Mouse (Mus musculus): ENCODE measurements around the gene Atn1. TPM values are rescaled to one million over a fixed set of nuclear protein-coding genes. Genes with fewer than 3 reads are reported as not detected.

Atn1 gene
- polyA plus RNA-seq, 1 experiment from 2014 or later, result 9.3 TPM

DNA sequence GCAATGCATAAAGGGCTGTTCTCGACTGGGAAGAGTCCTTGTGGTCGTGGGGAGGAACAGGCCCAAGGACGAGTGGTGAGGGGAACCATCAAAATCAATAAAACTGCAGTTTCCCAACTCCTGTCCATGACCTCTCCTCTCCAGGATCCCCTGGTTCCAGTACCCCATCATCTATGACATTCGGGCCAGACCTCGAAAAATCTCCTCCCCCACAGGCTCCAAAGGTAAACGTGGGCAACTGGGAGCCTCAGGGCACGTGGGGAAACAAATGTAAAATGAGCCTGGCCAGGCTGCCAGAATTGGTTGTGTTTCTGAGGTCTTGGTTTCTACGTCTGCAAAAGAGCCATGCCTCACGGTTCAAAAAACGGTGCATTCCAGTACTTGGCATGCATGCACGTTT, 43.4 kb downstream of the Atn1 start:
- Histone ChIP-seq H3K9me3 (ENCODE audit: control insufficient read depth, low read length) (no peaks in the 10 kb centered on the region), H3K36me3 (ENCODE audit: control insufficient read depth, insufficient read depth, low read length) (peaks cover 66% of the 10 kb centered on the region), H3K27ac (replicated peaks in 1 of 2; ENCODE audit: control insufficient read depth in 1 of 2, insufficient read depth in 1 of 2, low read depth in 2 of 2, low read length in 2 of 2) (peak overlapping the region; percentile 69 to 88), H3K27me3 (ENCODE audit: control insufficient read depth, insufficient read depth, low read length) (no peaks in the 10 kb centered on the region), H3K4me1 (ENCODE audit: control insufficient read depth in 2 of 2, insufficient read depth in 2 of 2, low read length in 2 of 2) (peaks cover 9 to 29% of the 10 kb centered on the region in 2 experiments), H3K4me3 (ENCODE audit: control insufficient read depth in 1 of 2, insufficient read depth in 1 of 2, low read depth in 1 of 2, low read length in 2 of 2) (peak overlapping the region; percentile 63 to 85), H3K4me2 (ENCODE audit: low read length) (peak overlapping the region; percentile 96), H3K9ac (ENCODE audit: low read length) (peak overlapping the region; percentile 97)
- 14% methylated on average over 11 of the region's 11 CpGs for WGBS
- ATAC-seq (ENCODE audit: insufficient number of reproducible peaks, insufficient read depth, low FRiP score, low read depth), result no peak

DNA sequence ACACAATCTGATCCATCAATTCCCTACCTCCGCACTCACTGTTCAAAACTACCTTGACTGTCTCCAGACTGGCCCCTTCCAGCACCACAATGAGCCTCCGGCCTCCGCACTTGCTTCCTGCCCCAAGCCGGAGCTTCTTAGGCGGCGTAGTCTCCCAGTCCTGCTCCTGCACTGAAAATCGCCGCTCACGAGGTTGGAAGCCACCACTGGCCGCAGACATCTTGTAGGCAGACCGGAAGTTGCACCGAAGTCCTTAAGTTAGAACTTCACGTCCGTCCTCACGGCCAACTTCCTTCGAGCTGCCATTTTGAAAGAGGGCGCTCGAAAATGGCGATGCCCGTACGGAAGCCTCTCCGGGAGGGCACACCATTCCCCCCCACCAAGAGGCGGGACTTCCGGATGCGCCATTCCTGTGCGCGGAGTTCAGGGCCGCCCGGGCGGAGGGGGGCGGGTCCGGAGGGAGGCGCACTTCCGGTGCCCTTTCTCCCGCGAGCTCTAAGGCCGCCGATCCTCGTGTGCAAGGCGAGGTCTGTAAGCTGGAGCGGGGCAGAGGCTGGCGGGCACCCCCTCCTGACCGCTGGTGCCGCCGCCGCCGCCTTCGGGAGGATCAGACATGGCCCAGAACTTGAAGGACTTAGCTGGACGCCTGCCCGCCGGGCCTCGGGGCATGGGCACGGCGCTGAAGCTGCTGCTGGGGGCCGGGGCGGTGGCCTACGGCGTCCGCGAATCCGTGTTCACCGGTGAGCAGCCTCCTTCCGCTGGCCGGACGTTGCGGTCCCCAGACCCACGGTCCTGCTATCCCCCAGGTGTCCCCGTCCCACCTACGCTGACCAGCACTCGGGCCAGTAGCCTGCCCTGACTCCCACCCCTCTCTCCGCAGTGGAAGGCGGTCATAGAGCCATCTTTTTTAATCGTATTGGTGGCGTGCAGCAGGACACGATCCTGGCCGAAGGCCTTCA, 44.2 kb downstream of the Atn1 start, which contains the start of the genes Emg1 and Phb2:
TSS of gene Emg1 (minus strand) at position 355 of the 959 bp plus-strand sequence.
TSS of gene Phb2 (plus strand) at position 513 of the 959 bp plus-strand sequence.
- Histone ChIP-seq H3K27me3 (ENCODE audit: control insufficient read depth, insufficient read depth, low read length) (no peaks in the 10 kb centered on the region), H3K36me3 (ENCODE audit: control insufficient read depth, insufficient read depth, low read length) (peaks cover 68% of the 10 kb centered on the region), H3K27ac (replicated peaks in 1 of 2; ENCODE audit: control insufficient read depth in 1 of 2, insufficient read depth in 1 of 2, low read depth in 2 of 2, low read length in 2 of 2) (peak within 1 kb of the TSS; percentile 88 to 89), H3K4me2 (ENCODE audit: low read length) (peak within 1 kb of the TSS; percentile 96), H3K9me3 (ENCODE audit: control insufficient read depth, low read length) (no peaks in the 10 kb centered on the region), H3K9ac (ENCODE audit: low read length) (peak within 1 kb of the TSS; percentile 97), H3K4me1 (ENCODE audit: control insufficient read depth in 2 of 2, insufficient read depth in 2 of 2, low read length in 2 of 2) (peaks cover 9 to 29% of the 10 kb centered on the region in 2 experiments), H3K4me3 (ENCODE audit: control insufficient read depth in 1 of 2, insufficient read depth in 1 of 2, low read depth in 1 of 2, low read length in 2 of 2) (peak within 1 kb of the TSS; percentile 63 to 97)
- ATAC-seq (ENCODE audit: insufficient number of reproducible peaks, insufficient read depth, low FRiP score, low read depth), result peak; percentile 97
- WGBS, result under 1% methylated on average over 71 of the region's 76 CpGs

DNA sequence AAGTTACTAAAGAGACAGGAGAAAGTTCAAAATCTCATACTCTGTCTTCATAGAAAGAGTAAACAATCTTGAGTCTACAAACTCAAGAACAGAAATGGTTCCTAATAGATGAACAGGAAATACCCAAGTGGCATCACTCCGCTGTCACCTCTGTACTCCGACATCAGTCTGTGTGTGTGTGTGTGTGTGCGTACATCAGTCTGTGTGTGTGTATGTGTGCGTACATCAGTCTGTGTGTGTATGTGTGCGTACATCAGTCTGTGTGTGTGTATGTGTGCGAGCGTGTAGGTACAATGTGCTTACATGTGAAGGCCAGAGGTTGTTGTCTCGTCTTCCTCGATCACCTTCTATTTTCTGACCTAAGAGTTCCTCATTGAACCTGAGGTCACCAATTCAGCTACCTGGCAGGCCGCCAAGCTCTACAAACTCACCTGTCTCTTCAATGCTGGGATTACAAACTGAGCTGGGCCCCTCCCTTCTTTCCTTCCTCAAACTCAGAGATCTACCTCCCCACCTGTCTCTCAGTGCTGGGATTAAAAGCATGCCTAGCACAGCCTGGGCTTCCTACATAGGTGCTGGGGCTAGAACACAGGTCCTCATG, 47.9 kb downstream of the Atn1 start:
- Histone ChIP-seq H3K36me3 (ENCODE audit: control insufficient read depth, insufficient read depth, low read length) (peaks cover 67% of the 10 kb centered on the region), H3K4me3 (ENCODE audit: control insufficient read depth in 1 of 2, insufficient read depth in 1 of 2, low read depth in 1 of 2, low read length in 2 of 2) (no peak overlapping the region), H3K9me3 (ENCODE audit: control insufficient read depth, low read length) (no peaks in the 10 kb centered on the region), H3K27ac (replicated peaks in 1 of 2; ENCODE audit: control insufficient read depth in 1 of 2, insufficient read depth in 1 of 2, low read depth in 2 of 2, low read length in 2 of 2) (no peak overlapping the region), H3K27me3 (ENCODE audit: control insufficient read depth, insufficient read depth, low read length) (no peaks in the 10 kb centered on the region), H3K9ac (ENCODE audit: low read length) (no peak overlapping the region), H3K4me1 (ENCODE audit: control insufficient read depth in 2 of 2, insufficient read depth in 2 of 2, low read length in 2 of 2) (peaks cover 5 to 28% of the 10 kb centered on the region in 2 experiments), H3K4me2 (ENCODE audit: low read length) (no peak overlapping the region)
- no peak for ATAC-seq (ENCODE audit: insufficient number of reproducible peaks, insufficient read depth, low FRiP score, low read depth)
- WGBS, result 92% methylated on average over 10 of the region's 10 CpGs

DNA sequence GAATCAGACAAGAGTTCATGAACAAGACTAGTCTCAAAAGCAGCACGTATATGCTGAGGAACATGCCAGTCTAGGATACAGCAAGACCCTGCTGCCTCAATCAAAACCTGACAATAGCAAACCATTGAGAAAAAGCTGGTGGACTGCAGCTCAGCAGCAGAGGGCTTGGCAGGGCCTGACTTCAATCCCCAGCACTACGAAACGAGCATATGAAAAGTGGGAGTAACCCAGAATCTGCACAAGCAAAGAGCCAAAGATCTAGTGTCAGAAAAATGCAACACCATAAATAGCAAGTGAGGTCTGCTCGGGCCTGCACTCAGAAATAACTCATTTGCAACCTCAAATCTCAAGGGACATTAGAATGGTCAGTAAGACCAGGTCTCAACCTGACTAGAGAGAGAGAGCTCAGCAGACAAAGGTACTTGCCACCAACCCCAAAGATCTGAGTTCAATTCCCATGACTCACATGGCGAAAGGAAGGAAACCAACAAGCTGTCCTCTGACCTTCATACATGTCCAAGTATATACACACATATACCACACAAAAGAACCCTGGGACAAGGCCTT, 50.2 kb downstream of the Atn1 start:
- no peaks in the 10 kb centered on the region for H3K9me3 ChIP-seq (ENCODE audit: control insufficient read depth, low read length)
- no peak overlapping the region; a peak in 1 of 4 replicates for H3K27ac ChIP-seq (replicated peaks in 1 of 2; ENCODE audit: control insufficient read depth in 1 of 2, insufficient read depth in 1 of 2, low read depth in 2 of 2, low read length in 2 of 2)
- H3K36me3 ChIP-seq (ENCODE audit: control insufficient read depth, insufficient read depth, low read length), result peaks cover 87% of the 10 kb centered on the region
- H3K9ac ChIP-seq (ENCODE audit: low read length), result no peak overlapping the region
- H3K4me1 ChIP-seq (ENCODE audit: control insufficient read depth in 2 of 2, insufficient read depth in 2 of 2, low read length in 2 of 2), result peaks cover 3 to 20% of the 10 kb centered on the region in 2 experiments
- WGBS, result 71% methylated on average over 5 of the region's 5 CpGs
- H3K4me2 ChIP-seq (ENCODE audit: low read length), result no peak overlapping the region
- H3K27me3 ChIP-seq (ENCODE audit: control insufficient read depth, insufficient read depth, low read length), result no peaks in the 10 kb centered on the region
- ATAC-seq (ENCODE audit: insufficient number of reproducible peaks, insufficient read depth, low FRiP score, low read depth), result no peak
- H3K4me3 ChIP-seq (ENCODE audit: control insufficient read depth in 1 of 2, insufficient read depth in 1 of 2, low read depth in 1 of 2, low read length in 2 of 2), result no peak overlapping the region

DNA sequence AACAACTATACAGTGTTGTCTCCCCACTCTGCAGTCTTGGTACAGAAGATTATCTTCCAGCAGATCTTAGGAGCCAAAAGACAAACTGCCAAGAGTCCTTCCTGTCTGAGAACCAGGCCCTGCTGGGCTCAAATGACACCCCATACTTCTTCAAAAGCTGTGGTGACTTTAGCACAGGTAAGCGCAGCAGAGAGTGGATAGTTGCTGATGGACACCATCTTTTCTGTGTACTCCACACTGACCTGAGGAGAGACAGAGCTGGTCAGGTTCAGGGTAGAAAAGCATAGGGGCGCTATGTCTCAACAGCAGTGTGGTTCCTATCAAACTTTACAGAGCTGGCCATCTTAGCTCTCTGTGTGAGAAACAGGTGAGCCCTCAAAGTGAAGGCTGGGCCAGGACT, 51.9 kb downstream of the Atn1 start:
- H3K4me3 ChIP-seq (ENCODE audit: control insufficient read depth in 1 of 2, insufficient read depth in 1 of 2, low read depth in 1 of 2, low read length in 2 of 2), result no peak overlapping the region
- no peaks in the 10 kb centered on the region for H3K27me3 ChIP-seq (ENCODE audit: control insufficient read depth, insufficient read depth, low read length)
- no peak overlapping the region for H3K27ac ChIP-seq (replicated peaks in 1 of 2; ENCODE audit: control insufficient read depth in 1 of 2, insufficient read depth in 1 of 2, low read depth in 2 of 2, low read length in 2 of 2)
- ATAC-seq (ENCODE audit: insufficient number of reproducible peaks, insufficient read depth, low FRiP score, low read depth), result no peak
- no peak overlapping the region for H3K4me2 ChIP-seq (ENCODE audit: low read length)
- H3K9ac ChIP-seq (ENCODE audit: low read length), result no peak overlapping the region
- H3K36me3 ChIP-seq (ENCODE audit: control insufficient read depth, insufficient read depth, low read length), result peaks cover 92% of the 10 kb centered on the region
- 96% methylated on average over 2 of the region's 2 CpGs for WGBS
- H3K4me1 ChIP-seq (ENCODE audit: control insufficient read depth in 2 of 2, insufficient read depth in 2 of 2, low read length in 2 of 2), result peaks cover 2 to 9% of the 10 kb centered on the region in 2 experiments; a peak in 2 of 4 replicates
- H3K9me3 ChIP-seq (ENCODE audit: control insufficient read depth, low read length), result no peaks in the 10 kb centered on the region

DNA sequence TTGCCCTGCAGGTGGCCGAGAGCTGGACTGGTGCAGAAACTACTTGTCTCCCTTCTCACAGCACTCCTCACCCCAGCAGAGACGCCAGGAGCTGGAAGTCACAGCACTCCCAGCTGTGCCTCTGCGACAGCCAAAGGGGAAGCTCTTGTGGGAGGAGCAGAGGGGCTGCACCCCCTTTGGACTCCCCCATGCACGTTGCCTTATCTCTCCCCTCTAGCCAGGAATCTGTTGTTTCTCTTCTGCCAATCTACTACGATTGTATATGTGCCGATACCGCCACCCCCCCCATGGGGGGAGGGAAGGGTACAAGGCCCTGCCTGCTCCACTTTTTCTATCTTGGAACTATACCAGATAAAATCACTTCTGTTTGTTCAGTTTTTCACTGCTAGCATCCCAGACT, 52.5 kb downstream of the Atn1 start:
- Histone ChIP-seq H3K4me1 (ENCODE audit: control insufficient read depth in 2 of 2, insufficient read depth in 2 of 2, low read length in 2 of 2) (peaks cover 2 to 7% of the 10 kb centered on the region in 2 experiments; a peak in 2 of 4 replicates), H3K4me2 (ENCODE audit: low read length) (no peak overlapping the region), H3K36me3 (ENCODE audit: control insufficient read depth, insufficient read depth, low read length) (peaks cover 92% of the 10 kb centered on the region), H3K27me3 (ENCODE audit: control insufficient read depth, insufficient read depth, low read length) (no peaks in the 10 kb centered on the region), H3K9ac (ENCODE audit: low read length) (no peak overlapping the region), H3K27ac (replicated peaks in 1 of 2; ENCODE audit: control insufficient read depth in 1 of 2, insufficient read depth in 1 of 2, low read depth in 2 of 2, low read length in 2 of 2) (no peak overlapping the region), H3K9me3 (ENCODE audit: control insufficient read depth, low read length) (no peaks in the 10 kb centered on the region), H3K4me3 (ENCODE audit: control insufficient read depth in 1 of 2, insufficient read depth in 1 of 2, low read depth in 1 of 2, low read length in 2 of 2) (no peak overlapping the region)
- no peak for ATAC-seq (ENCODE audit: insufficient number of reproducible peaks, insufficient read depth, low FRiP score, low read depth)
- 62% methylated on average over 7 of the region's 7 CpGs for WGBS

DNA sequence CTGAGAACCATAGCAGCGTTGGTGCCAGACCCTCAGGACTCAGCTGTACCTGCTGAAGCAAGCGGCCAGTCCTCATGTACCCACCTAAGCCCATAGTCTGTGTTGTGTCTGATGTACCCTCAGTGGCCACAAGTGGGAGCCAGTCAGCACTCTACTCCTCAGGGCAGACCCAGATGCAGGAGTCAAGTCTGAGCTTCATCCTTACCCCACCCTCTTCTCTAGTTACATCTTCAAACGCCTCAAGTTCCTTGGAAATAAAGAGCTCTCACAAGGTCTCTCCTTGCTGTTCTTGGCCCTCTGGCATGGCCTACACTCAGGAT, 53.6 kb downstream of the Atn1 start:
- H3K27ac ChIP-seq (replicated peaks in 1 of 2; ENCODE audit: control insufficient read depth in 1 of 2, insufficient read depth in 1 of 2, low read depth in 2 of 2, low read length in 2 of 2), result no peak overlapping the region
- H3K4me3 ChIP-seq (ENCODE audit: control insufficient read depth in 1 of 2, insufficient read depth in 1 of 2, low read depth in 1 of 2, low read length in 2 of 2), result no peak overlapping the region
- no peaks in the 10 kb centered on the region for H3K27me3 ChIP-seq (ENCODE audit: control insufficient read depth, insufficient read depth, low read length)
- H3K9ac ChIP-seq (ENCODE audit: low read length), result no peak overlapping the region
- H3K36me3 ChIP-seq (ENCODE audit: control insufficient read depth, insufficient read depth, low read length), result peaks cover 90% of the 10 kb centered on the region
- H3K4me2 ChIP-seq (ENCODE audit: low read length), result no peak overlapping the region
- WGBS, result 53% methylated on average over 3 of the region's 3 CpGs
- H3K9me3 ChIP-seq (ENCODE audit: control insufficient read depth, low read length), result no peaks in the 10 kb centered on the region
- H3K4me1 ChIP-seq (ENCODE audit: control insufficient read depth in 2 of 2, insufficient read depth in 2 of 2, low read length in 2 of 2), result peaks cover 2 to 7% of the 10 kb centered on the region in 2 experiments; a peak in 2 of 4 replicates
- no peak; the same call in 1 of the 2 replicates for ATAC-seq (ENCODE audit: insufficient number of reproducible peaks, insufficient read depth, low FRiP score, low read depth)
